Mouse (Mus musculus): ENCODE measurements around the gene Tbp. TPM values are rescaled to one million over a fixed set of nuclear protein-coding genes. Genes with fewer than 3 reads are reported as not detected.

Tbp gene
- polyA plus RNA-seq, 1 experiment from 2014 or later = 70.3 TPM

GRCm38 (mm10) chr17:15497882-15498752, 1.6 kb upstream of the Tbp start:
- ATAC-seq (ENCODE audit: insufficient number of reproducible peaks, low FRiP score, low TSS enrichment, low read depth) (peak; percentile 94), DNase-seq (ENCODE audit: low spot score) (peak; percentile 96)
- under 1% methylated on average over 50 of the region's 50 CpGs for WGBS
- Histone ChIP-seq H3K27ac (replicated peaks; ENCODE audit: low read depth, low read length) (peak overlapping the region; percentile 78; the same call in 1 of the 2 replicates), H3K4me2 (ENCODE audit: low read depth, severe bottlenecking) (peak overlapping the region; percentile 60), H3K4me1 (ENCODE audit: control insufficient read depth, insufficient read depth, low read length) (peaks cover 17% of the 10 kb centered on the region), H3K27me3 (ENCODE audit: control insufficient read depth, insufficient read depth, low read length) (no peaks in the 10 kb centered on the region), H3K9me3 (ENCODE audit: control insufficient read depth, low read length) (no peaks in the 10 kb centered on the region), H3K4me3 (ENCODE audit: low read depth, low read length) (peak overlapping the region; percentile 81), H3K9ac (ENCODE audit: low read length) (peak overlapping the region; percentile 84), H3K36me3 (ENCODE audit: control insufficient read depth, insufficient read depth, low read length) (peaks cover 5% of the 10 kb centered on the region; the same call in 1 of the 2 replicates)

DNA sequence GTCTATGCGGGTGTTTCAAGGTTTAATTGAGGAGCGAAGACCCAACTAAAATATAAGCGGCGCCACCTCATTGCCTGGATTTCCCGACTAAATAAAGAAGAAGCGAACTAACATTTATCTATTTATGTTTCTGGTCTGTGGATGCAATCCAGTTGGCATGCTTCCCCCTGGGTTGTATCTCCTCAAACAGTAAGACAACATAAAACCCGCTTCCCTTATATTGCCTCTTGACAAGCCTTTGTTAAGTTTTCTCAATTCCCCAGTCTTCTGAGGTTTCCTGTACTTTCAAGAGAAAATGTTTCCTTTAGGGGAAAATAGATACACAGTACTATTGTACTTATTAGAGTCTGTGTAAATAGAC, 955 bp upstream of the Tbp start:
- H3K4me2 ChIP-seq (ENCODE audit: low read depth, severe bottlenecking) = peak overlapping the region; percentile 49
- peaks cover 4% of the 10 kb centered on the region; the same call in 1 of the 2 replicates for H3K36me3 ChIP-seq (ENCODE audit: control insufficient read depth, insufficient read depth, low read length)
- DNase-seq (ENCODE audit: low spot score) = no peak
- peak overlapping the region; percentile 84 for H3K9ac ChIP-seq (ENCODE audit: low read length)
- H3K27me3 ChIP-seq (ENCODE audit: control insufficient read depth, insufficient read depth, low read length) = no peaks in the 10 kb centered on the region
- no peak overlapping the region for H3K27ac ChIP-seq (replicated peaks; ENCODE audit: low read depth, low read length)
- no peak for ATAC-seq (ENCODE audit: insufficient number of reproducible peaks, low FRiP score, low TSS enrichment, low read depth)
- H3K9me3 ChIP-seq (ENCODE audit: control insufficient read depth, low read length) = no peaks in the 10 kb centered on the region
- H3K4me1 ChIP-seq (ENCODE audit: control insufficient read depth, insufficient read depth, low read length) = peaks cover 17% of the 10 kb centered on the region
- WGBS = 40% methylated on average over 7 of the region's 7 CpGs
- peak overlapping the region; percentile 81 for H3K4me3 ChIP-seq (ENCODE audit: low read depth, low read length)

GRCm38 (mm10) chr17:15510694-15511093, 11.0 kb downstream of the Tbp start:
- Histone ChIP-seq H3K9me3 (ENCODE audit: control insufficient read depth, low read length) (no peaks in the 10 kb centered on the region), H3K27ac (replicated peaks; ENCODE audit: low read depth, low read length) (no peak overlapping the region), H3K27me3 (ENCODE audit: control insufficient read depth, insufficient read depth, low read length) (no peaks in the 10 kb centered on the region), H3K36me3 (ENCODE audit: control insufficient read depth, insufficient read depth, low read length) (peaks cover 37% of the 10 kb centered on the region), H3K4me1 (ENCODE audit: control insufficient read depth, insufficient read depth, low read length) (no peaks in the 10 kb centered on the region), H3K4me3 (ENCODE audit: low read depth, low read length) (no peak overlapping the region), H3K4me2 (ENCODE audit: low read depth, severe bottlenecking) (no peak overlapping the region), H3K9ac (ENCODE audit: low read length) (no peak overlapping the region)
- ATAC-seq (ENCODE audit: insufficient number of reproducible peaks, low FRiP score, low TSS enrichment, low read depth) (no peak), DNase-seq (ENCODE audit: low spot score) (no peak)
- WGBS = 87% methylated on average over 2 of the region's 2 CpGs

DNA sequence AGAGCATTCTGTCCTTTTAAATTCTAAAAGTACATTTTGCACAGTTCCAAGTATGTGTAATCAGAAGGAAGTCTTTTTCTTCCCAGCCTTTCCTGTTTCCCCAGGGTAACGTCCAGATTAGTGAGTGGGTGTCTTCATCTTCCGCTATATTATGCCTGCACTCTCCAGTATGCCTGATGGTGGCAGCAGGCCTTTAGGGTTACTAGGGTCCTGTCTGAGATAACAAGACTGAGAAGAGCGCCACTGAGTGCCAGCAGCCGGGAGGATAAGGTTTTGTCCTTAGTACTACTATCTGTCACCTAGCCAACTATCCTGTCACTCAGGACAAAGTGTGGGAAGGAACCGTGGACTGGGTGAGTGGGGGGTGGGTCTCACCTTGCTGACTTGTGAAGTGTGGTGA, 18.1 kb downstream of the Tbp start:
- DNase-seq (ENCODE audit: low spot score) (no peak), ATAC-seq (ENCODE audit: insufficient number of reproducible peaks, low FRiP score, low TSS enrichment, low read depth) (no peak)
- H3K36me3 ChIP-seq (ENCODE audit: control insufficient read depth, insufficient read depth, low read length) = peaks cover 33% of the 10 kb centered on the region; the same call in 1 of the 2 replicates
- no peak overlapping the region for H3K27ac ChIP-seq (replicated peaks; ENCODE audit: low read depth, low read length)
- no peaks in the 10 kb centered on the region for H3K9me3 ChIP-seq (ENCODE audit: control insufficient read depth, low read length)
- no peak overlapping the region for H3K4me2 ChIP-seq (ENCODE audit: low read depth, severe bottlenecking)
- no peaks in the 10 kb centered on the region for H3K4me1 ChIP-seq (ENCODE audit: control insufficient read depth, insufficient read depth, low read length)
- H3K4me3 ChIP-seq (ENCODE audit: low read depth, low read length) = no peak overlapping the region
- no peaks in the 10 kb centered on the region for H3K27me3 ChIP-seq (ENCODE audit: control insufficient read depth, insufficient read depth, low read length)
- no peak overlapping the region for H3K9ac ChIP-seq (ENCODE audit: low read length)
- WGBS = 87% methylated on average over 5 of the region's 5 CpGs

GRCm38 (mm10) chr17:15518186-15518585, 18.5 kb downstream of the Tbp start:
- Histone ChIP-seq H3K9me3 (ENCODE audit: control insufficient read depth, low read length) (no peaks in the 10 kb centered on the region), H3K4me3 (ENCODE audit: low read depth, low read length) (no peak overlapping the region), H3K27ac (replicated peaks; ENCODE audit: low read depth, low read length) (no peak overlapping the region), H3K27me3 (ENCODE audit: control insufficient read depth, insufficient read depth, low read length) (no peaks in the 10 kb centered on the region), H3K36me3 (ENCODE audit: control insufficient read depth, insufficient read depth, low read length) (peaks cover 31% of the 10 kb centered on the region; the same call in 1 of the 2 replicates), H3K9ac (ENCODE audit: low read length) (no peak overlapping the region), H3K4me1 (ENCODE audit: control insufficient read depth, insufficient read depth, low read length) (no peaks in the 10 kb centered on the region), H3K4me2 (ENCODE audit: low read depth, severe bottlenecking) (no peak overlapping the region)
- ATAC-seq (ENCODE audit: insufficient number of reproducible peaks, low FRiP score, low TSS enrichment, low read depth) (no peak), DNase-seq (ENCODE audit: low spot score) (no peak)
- 91% methylated on average over 5 of the region's 5 CpGs for WGBS

DNA sequence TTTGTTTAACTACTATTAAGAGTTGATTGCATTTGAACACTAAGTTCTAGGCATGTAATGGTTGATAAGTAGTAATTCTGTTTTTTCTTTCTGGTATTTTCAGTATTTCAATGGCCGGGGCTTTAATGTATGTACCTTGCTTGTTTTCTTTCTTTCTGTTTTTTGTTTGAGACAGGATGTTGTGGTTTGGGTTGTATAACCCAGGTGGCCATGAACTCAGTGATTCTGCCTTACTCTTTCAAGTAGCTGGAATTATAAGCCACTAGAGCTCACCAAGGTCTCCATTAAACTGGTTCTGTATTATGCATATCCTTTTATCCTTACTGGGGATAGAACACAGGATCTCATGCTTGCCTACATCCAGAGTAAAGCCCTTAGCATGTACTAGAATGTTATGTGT, 19.1 kb downstream of the Tbp start:
- no peak overlapping the region for H3K4me3 ChIP-seq (ENCODE audit: low read depth, low read length)
- H3K4me1 ChIP-seq (ENCODE audit: control insufficient read depth, insufficient read depth, low read length) = no peaks in the 10 kb centered on the region
- DNase-seq (ENCODE audit: low spot score) (no peak), ATAC-seq (ENCODE audit: insufficient number of reproducible peaks, low FRiP score, low TSS enrichment, low read depth) (no peak)
- WGBS = 96% methylated on average over 1 of the region's 1 CpGs
- H3K27ac ChIP-seq (replicated peaks; ENCODE audit: low read depth, low read length) = no peak overlapping the region
- no peaks in the 10 kb centered on the region for H3K27me3 ChIP-seq (ENCODE audit: control insufficient read depth, insufficient read depth, low read length)
- H3K9ac ChIP-seq (ENCODE audit: low read length) = no peak overlapping the region
- H3K4me2 ChIP-seq (ENCODE audit: low read depth, severe bottlenecking) = no peak overlapping the region
- H3K9me3 ChIP-seq (ENCODE audit: control insufficient read depth, low read length) = no peaks in the 10 kb centered on the region
- peaks cover 31% of the 10 kb centered on the region; the same call in 1 of the 2 replicates for H3K36me3 ChIP-seq (ENCODE audit: control insufficient read depth, insufficient read depth, low read length)

- DNase-seq (ENCODE audit: low spot score) = no peak
- H3K27me3 ChIP-seq (ENCODE audit: control insufficient read depth, insufficient read depth, low read length) = no peaks in the 10 kb centered on the region
- H3K9ac ChIP-seq (ENCODE audit: low read length) = peak overlapping the region; percentile 65
- ATAC-seq (ENCODE audit: insufficient number of reproducible peaks, low FRiP score, low TSS enrichment, low read depth) = no peak
- 15% methylated on average over 10 of the region's 10 CpGs for WGBS
- H3K9me3 ChIP-seq (ENCODE audit: control insufficient read depth, low read length) = no peaks in the 10 kb centered on the region
- H3K36me3 ChIP-seq (ENCODE audit: control insufficient read depth, insufficient read depth, low read length) = peaks cover 10% of the 10 kb centered on the region
- H3K4me1 ChIP-seq (ENCODE audit: control insufficient read depth, insufficient read depth, low read length) = 0 out of 2 replicates have a peak, but pooled peaks cover 2% of the 10 kb centered on the region
- peak overlapping the region; percentile 71 for H3K4me3 ChIP-seq (ENCODE audit: low read depth, low read length)
- peak overlapping the region; percentile 70 for H3K4me2 ChIP-seq (ENCODE audit: low read depth, severe bottlenecking)
- H3K27ac ChIP-seq (replicated peaks; ENCODE audit: low read depth, low read length) = no peak overlapping the region
Observed at GRCm38 (mm10) chr17:15526304-15526703, 26.6 kb downstream of the Tbp start.

DNA sequence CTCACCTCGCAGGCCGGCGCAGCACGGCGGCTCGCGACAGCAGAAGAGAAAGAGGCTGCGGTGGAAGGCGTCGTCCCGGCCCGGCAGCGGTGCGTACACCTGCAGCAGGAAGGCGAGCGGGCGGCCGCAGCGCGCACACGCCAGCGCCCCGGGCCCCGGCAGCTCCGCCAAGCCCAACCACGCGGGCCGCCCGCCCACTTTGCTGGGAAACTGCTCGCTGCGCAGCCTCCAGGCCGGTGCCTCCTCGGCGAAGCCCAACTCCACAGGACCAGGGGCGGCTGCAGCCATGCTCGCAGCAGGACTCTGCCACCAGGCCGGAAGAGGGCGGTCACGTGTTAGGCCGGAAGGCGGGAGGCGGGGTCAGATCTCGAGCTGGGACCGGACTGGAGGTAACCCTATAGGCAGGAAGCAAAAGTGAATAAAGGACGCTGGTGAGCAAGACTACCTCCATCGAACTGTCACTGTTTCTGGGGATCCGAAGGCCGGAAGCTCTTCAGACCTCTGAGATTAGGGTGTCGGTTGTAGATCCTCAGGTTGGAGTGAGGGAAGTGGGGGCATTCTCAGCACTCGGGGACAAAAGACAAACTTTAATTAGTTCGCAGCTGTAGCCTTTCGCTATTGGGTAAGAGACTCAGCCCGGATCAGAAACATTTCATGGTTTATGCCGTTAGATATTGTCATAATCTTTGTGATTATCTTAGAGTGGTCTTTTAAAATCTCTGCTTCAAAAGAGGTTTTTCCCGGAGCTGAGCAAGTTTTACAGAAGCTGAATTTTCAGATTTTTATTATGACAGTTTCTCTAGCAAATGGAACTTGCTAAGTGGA, 27.5 kb downstream of the Tbp start, which contains the start of gene Pdcd2:
Gene Pdcd2, minus strand, starts transcription at position 316 of the 825 bp plus-strand sequence.
- 1% methylated on average over 54 of the region's 55 CpGs for WGBS
- peak within 1 kb of the TSS; percentile 71 for H3K4me3 ChIP-seq (ENCODE audit: low read depth, low read length)
- H3K9me3 ChIP-seq (ENCODE audit: control insufficient read depth, low read length) = no peaks in the 10 kb centered on the region
- H3K36me3 ChIP-seq (ENCODE audit: control insufficient read depth, insufficient read depth, low read length) = peaks cover 8% of the 10 kb centered on the region
- peak within 1 kb of the TSS; percentile 63 for H3K27ac ChIP-seq (replicated peaks; ENCODE audit: low read depth, low read length)
- 0 out of 2 replicates have a peak, but pooled peaks cover 2% of the 10 kb centered on the region for H3K4me1 ChIP-seq (ENCODE audit: control insufficient read depth, insufficient read depth, low read length)
- ATAC-seq (ENCODE audit: insufficient number of reproducible peaks, low FRiP score, low TSS enrichment, low read depth) = peak; percentile 98
- H3K4me2 ChIP-seq (ENCODE audit: low read depth, severe bottlenecking) = peak within 1 kb of the TSS; percentile 70
- no peaks in the 10 kb centered on the region for H3K27me3 ChIP-seq (ENCODE audit: control insufficient read depth, insufficient read depth, low read length)
- H3K9ac ChIP-seq (ENCODE audit: low read length) = peak within 1 kb of the TSS; percentile 65
- peak; percentile 97 for DNase-seq (ENCODE audit: low spot score)

All from limb, embryonic 11.5 days (tissue).